Mouse (Mus musculus) small intestine, adult 2 months (tissue): ENCODE results near the gene Elobl.

Source experiments
- CTCF ChIP-seq: fragments of 200-500 bp; IDR thresholded peaks from 2 replicates; pipeline ENCODE4 v1.5.1; 2012; ENCODE audit warnings: low read depth, mild to moderate bottlenecking, control low read depth, inconsistent platforms, low read length, moderate library complexity, mixed read lengths; ENCODE audit not compliant: insufficient replicate concordance, insufficient read length; ENCODE audit errors: extremely low read depth
- POLR2A ChIP-seq: fragments of 200-500 bp; IDR thresholded peaks from 2 replicates; pipeline ENCODE4 v1.6.1; 2012; ENCODE audit warnings: low read depth, mild to moderate bottlenecking, control low read depth, inconsistent platforms, low read length, moderate library complexity

DNA sequence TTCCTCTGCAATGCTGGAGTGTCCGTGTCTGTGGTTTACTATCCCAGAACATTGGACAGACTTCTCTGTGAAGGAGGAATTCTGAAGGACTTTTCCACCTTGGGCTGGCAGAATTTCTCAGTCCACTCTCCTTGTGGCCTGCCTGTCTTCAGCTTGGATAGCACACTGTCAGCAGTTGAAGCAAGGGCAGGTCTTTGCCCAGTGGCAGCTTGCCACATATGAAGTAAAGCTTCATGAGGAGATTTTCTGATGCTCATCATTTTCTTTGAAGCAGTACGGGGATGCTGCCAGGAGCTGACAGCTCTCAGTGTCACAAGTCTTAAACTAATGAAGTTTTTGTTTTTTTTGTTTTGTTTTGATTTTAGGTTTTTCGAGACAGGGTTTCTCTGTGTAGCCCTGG is 7.9 kb downstream of the Elobl start:
- TF ChIP-seq POLR2A: no peak
- no peak for TF ChIP-seq CTCF
